In genomic region chr19:16262340-16262739, GRCm38 (mm10) we compare ENCODE assay signal across 23 mouse cellular contexts.
DNase-seq lines count a peak whose midpoint lies in the region; ATAC-seq lines count a peak whose summit lies in the region.
"Had no signal": no experiment of that assay in that cellular context is flagged by ENCODE, and none has a peak within 500 bp of the region (broad histone marks: within the 10 kb centered on the region; RNA-seq: fewer than 3 reads in every experiment).

No protein-coding gene starts in this region.

- WGBS in forebrain, embryonic 14.5 days, result 88% methylated on average over 4 of the region's 4 CpGs
- 96% methylated on average over 4 of the region's 4 CpGs for WGBS in forebrain, embryonic 11.5 days
- WGBS in hindbrain, embryonic 14.5 days, result 90% methylated on average over 4 of the region's 4 CpGs
- WGBS in hindbrain, embryonic 12.5 days, result 88% methylated on average over 4 of the region's 4 CpGs
- 91% methylated on average over 4 of the region's 4 CpGs for WGBS in kidney, embryonic 16.5 days

- no peaks in the 10 kb centered on the region for H3K9me3 ChIP-seq in forebrain, embryonic 14.5 days (replicated peaks; ENCODE audit: control insufficient read depth, low read length)
- H3K9me3 ChIP-seq in forebrain, embryonic 11.5 days (ENCODE audit: control insufficient read depth, low read length), result no peaks in the 10 kb centered on the region
- H3K9me3 ChIP-seq in hindbrain, embryonic 14.5 days (ENCODE audit: control insufficient read depth, low read length), result no peaks in the 10 kb centered on the region
- H3K9me3 ChIP-seq in hindbrain, embryonic 12.5 days (replicated peaks), result no peaks in the 10 kb centered on the region
- H3K9me3 ChIP-seq in kidney, embryonic 16.5 days (ENCODE audit: low read length), result no peaks in the 10 kb centered on the region
- H3K9me3 ChIP-seq: embryonic facial prominence, embryonic 10.5 days; heart, embryonic 13.5 days; limb, embryonic 15.5 days; midbrain, embryonic 13.5 days; stomach, embryonic 15.5 days had no signal

- H3K9ac ChIP-seq in forebrain, embryonic 14.5 days (ENCODE audit: low read length), result no peak overlapping the region
- no peak overlapping the region for H3K9ac ChIP-seq in forebrain, embryonic 11.5 days (ENCODE audit: low read length)
- H3K9ac ChIP-seq in hindbrain, embryonic 14.5 days, result no peak overlapping the region
- no peak overlapping the region for H3K9ac ChIP-seq in hindbrain, embryonic 12.5 days
- no peak overlapping the region for H3K9ac ChIP-seq in kidney, embryonic 16.5 days (replicated peaks; ENCODE audit: low read length)
- H3K9ac ChIP-seq: heart, embryonic 13.5 days; limb, embryonic 15.5 days; liver, embryonic 14.5 days; lung, embryonic 14.5 days; midbrain, embryonic 13.5 days; stomach, embryonic 15.5 days had no signal

- no peaks in the 10 kb centered on the region for H3K4me1 ChIP-seq in forebrain, embryonic 14.5 days (ENCODE audit: control insufficient read depth, insufficient read depth, low read length)
- H3K4me1 ChIP-seq in forebrain, embryonic 11.5 days (replicated peaks; ENCODE audit: control insufficient read depth, insufficient read depth, low read length), result no peaks in the 10 kb centered on the region
- peaks cover 4% of the 10 kb centered on the region; the same call in 1 of the 2 replicates for H3K4me1 ChIP-seq in hindbrain, embryonic 14.5 days (replicated peaks; ENCODE audit: control insufficient read depth, insufficient read depth, low read length)
- H3K4me1 ChIP-seq in hindbrain, embryonic 12.5 days, result no peaks in the 10 kb centered on the region; the same call in 1 of the 2 replicates
- H3K4me1 ChIP-seq in kidney, embryonic 16.5 days (ENCODE audit: insufficient read depth, low read length), result peaks cover 16% of the 10 kb centered on the region
- H3K4me1 ChIP-seq: embryonic facial prominence, embryonic 10.5 days had no signal

- H3K4me2 ChIP-seq in forebrain, embryonic 14.5 days (ENCODE audit: low read length), result no peak overlapping the region
- no peak overlapping the region for H3K4me2 ChIP-seq in forebrain, embryonic 11.5 days (ENCODE audit: low read depth, low read length, severe bottlenecking)
- H3K4me2 ChIP-seq in hindbrain, embryonic 14.5 days (replicated peaks), result no peak overlapping the region
- H3K4me2 ChIP-seq in hindbrain, embryonic 12.5 days (replicated peaks), result no peak overlapping the region
- no peak overlapping the region for H3K4me2 ChIP-seq in kidney, embryonic 16.5 days (replicated peaks; ENCODE audit: low read depth, low read length)
- H3K4me2 ChIP-seq: heart, embryonic 13.5 days; limb, embryonic 15.5 days; lung, embryonic 14.5 days; midbrain, embryonic 13.5 days; stomach, embryonic 15.5 days had no signal

- no peak for ATAC-seq in forebrain, embryonic 14.5 days
- no peak for ATAC-seq in forebrain, embryonic 11.5 days (replicated peaks; ENCODE audit: low FRiP score)
- no peak for ATAC-seq in hindbrain, embryonic 14.5 days (ENCODE audit: low FRiP score)
- ATAC-seq in hindbrain, embryonic 12.5 days (ENCODE audit: low FRiP score), result no peak
- no peak for ATAC-seq in kidney, embryonic 16.5 days (ENCODE audit: low FRiP score, low TSS enrichment)
- ATAC-seq: CD4-positive, CD25-positive, alpha-beta regulatory T cell, adult 4 months; midbrain, embryonic 13.5 days had no signal

- peak; percentile 37 for DNase-seq in forebrain, embryonic 14.5 days (ENCODE audit: low spot score)
- DNase-seq in forebrain, embryonic 11.5 days (ENCODE audit: low spot score), result no peak
- no peak for DNase-seq in hindbrain, embryonic 14.5 days (ENCODE audit: low spot score)
- peak; percentile 43 to 65 for DNase-seq in right cerebral cortex, postnatal 10 days (ENCODE audit: low spot score in 2 of 2)
- no peak for DNase-seq in right cerebral cortex, postnatal 14 days
- DNase-seq in telencephalon, adult 2 months (ENCODE audit: low read depth, low spot score), result peak; percentile 79
- DNase-seq: adrenal gland, postnatal 25 days; cerebellum, adult 11 months; cerebellum, adult 9-11 months; gastrocnemius, postnatal 14 days; heart, postnatal 14 days; lung, embryonic 14.5 days; thymus, adult 18-20 months; thymus, postnatal 36 days had no signal

- H3K4me3 ChIP-seq in forebrain, embryonic 14.5 days (ENCODE audit: low read depth, low read length), result no peak overlapping the region
- no peak overlapping the region for H3K4me3 ChIP-seq in forebrain, embryonic 11.5 days (ENCODE audit: low read depth, low read length)
- no peak overlapping the region for H3K4me3 ChIP-seq in hindbrain, embryonic 14.5 days (replicated peaks; ENCODE audit: low read length)
- no peak overlapping the region for H3K4me3 ChIP-seq in hindbrain, embryonic 12.5 days
- H3K4me3 ChIP-seq in kidney, embryonic 16.5 days (ENCODE audit: low read length), result no peak overlapping the region
- H3K4me3 ChIP-seq: embryonic facial prominence, embryonic 10.5 days; heart, embryonic 13.5 days; limb, embryonic 15.5 days; midbrain, embryonic 13.5 days; stomach, embryonic 15.5 days had no signal

- H3K27me3 ChIP-seq in forebrain, embryonic 14.5 days (replicated peaks; ENCODE audit: control insufficient read depth, insufficient read depth, low read length), result no peaks in the 10 kb centered on the region
- no peaks in the 10 kb centered on the region for H3K27me3 ChIP-seq in forebrain, embryonic 11.5 days (ENCODE audit: control insufficient read depth, insufficient read depth, low read length)
- H3K27me3 ChIP-seq in hindbrain, embryonic 14.5 days (ENCODE audit: control insufficient read depth, insufficient read depth, low read length), result no peaks in the 10 kb centered on the region
- H3K27me3 ChIP-seq in hindbrain, embryonic 12.5 days, result no peaks in the 10 kb centered on the region
- H3K27me3 ChIP-seq in kidney, embryonic 16.5 days (ENCODE audit: insufficient read depth, low read length), result no peaks in the 10 kb centered on the region
- H3K27me3 ChIP-seq: heart, embryonic 13.5 days; limb, embryonic 15.5 days; midbrain, embryonic 13.5 days; stomach, embryonic 15.5 days had no signal

- H3K36me3 ChIP-seq in forebrain, embryonic 14.5 days (ENCODE audit: control insufficient read depth, insufficient read depth, low read length), result no peaks in the 10 kb centered on the region
- H3K36me3 ChIP-seq in forebrain, embryonic 11.5 days (ENCODE audit: control insufficient read depth, insufficient read depth, low read length), result no peaks in the 10 kb centered on the region
- H3K36me3 ChIP-seq in hindbrain, embryonic 14.5 days (replicated peaks; ENCODE audit: control insufficient read depth, insufficient read depth), result no peaks in the 10 kb centered on the region
- H3K36me3 ChIP-seq in hindbrain, embryonic 12.5 days, result no peaks in the 10 kb centered on the region
- H3K36me3 ChIP-seq in kidney, embryonic 16.5 days (ENCODE audit: insufficient read depth, low read length), result peaks cover 3% of the 10 kb centered on the region; the same call in 1 of the 2 replicates
- H3K36me3 ChIP-seq: heart, embryonic 13.5 days; limb, embryonic 15.5 days; midbrain, embryonic 13.5 days; stomach, embryonic 15.5 days had no signal

- no peak overlapping the region for H3K27ac ChIP-seq in forebrain, embryonic 14.5 days (ENCODE audit: low read depth, low read length)
- H3K27ac ChIP-seq in forebrain, embryonic 11.5 days (ENCODE audit: low read depth, low read length), result no peak overlapping the region
- 0 out of 2 replicates have a peak overlapping the region, but pooled peaks have one; percentile 8 for H3K27ac ChIP-seq in hindbrain, embryonic 14.5 days
- no peak overlapping the region for H3K27ac ChIP-seq in hindbrain, embryonic 12.5 days
- no peak overlapping the region for H3K27ac ChIP-seq in kidney, embryonic 16.5 days (ENCODE audit: low read length)
- H3K27ac ChIP-seq: embryonic facial prominence, embryonic 10.5 days; heart, embryonic 13.5 days; limb, embryonic 15.5 days; liver, embryonic 14.5 days; midbrain, embryonic 13.5 days; stomach, embryonic 15.5 days had no signal

Comparison
In these comparisons a context has a peak if more than half of its experiments do, and no peak if none do; other contexts are left out.
1. DNase-seq: peak in forebrain, embryonic 14.5 days (single experiment), right cerebral cortex, postnatal 10 days (2 of 2) and telencephalon, adult 2 months (single experiment); none in forebrain, embryonic 11.5 days (single experiment), hindbrain, embryonic 14.5 days (single experiment) and right cerebral cortex, postnatal 14 days (single experiment).